Comparison of ENCODE assay signal across 30 mouse cellular contexts in the genomic region with DNA sequence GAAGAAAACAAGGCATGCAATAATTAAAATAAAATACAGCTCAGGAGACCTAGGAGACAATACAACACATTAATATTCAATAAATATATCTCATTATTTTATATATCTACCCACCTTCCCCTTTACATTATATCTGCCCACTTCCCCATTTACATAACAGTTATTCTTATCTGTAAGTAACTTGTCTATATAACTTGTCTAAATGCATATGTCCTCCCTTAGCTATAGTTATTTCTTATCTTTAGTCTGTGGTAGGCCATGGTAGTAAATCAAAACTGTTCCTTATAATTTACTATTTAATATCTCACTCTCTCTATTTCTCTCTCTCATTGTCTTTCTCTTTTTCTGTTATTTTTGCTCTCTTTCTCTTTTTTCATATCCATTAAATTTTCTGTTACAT.
"Had no signal": no experiment of that assay in that cellular context is flagged by ENCODE, and none has a peak within 500 bp of the region (broad histone marks: within the 10 kb centered on the region; RNA-seq: fewer than 3 reads in every experiment).

No protein-coding gene starts in this region.

- H3K27ac ChIP-seq: limb, embryonic 10.5 days; limb, embryonic 12.5 days; limb, embryonic 13.5 days; limb, embryonic 15.5 days; liver, embryonic 12.5 days; liver, embryonic 13.5 days; liver, embryonic 14.5 days; liver, embryonic 15.5 days; lung, embryonic 15.5 days; macrophage; midbrain, embryonic 10.5 days; midbrain, embryonic 12.5 days; midbrain, embryonic 13.5 days; midbrain, embryonic 15.5 days; neural tube, embryonic 12.5 days had no signal

- H3K36me3 ChIP-seq: limb, embryonic 10.5 days; limb, embryonic 12.5 days; limb, embryonic 13.5 days; limb, embryonic 15.5 days; liver, embryonic 12.5 days; liver, embryonic 13.5 days; liver, embryonic 15.5 days; lung, embryonic 15.5 days; midbrain, embryonic 10.5 days; midbrain, embryonic 12.5 days; midbrain, embryonic 13.5 days; midbrain, embryonic 15.5 days; neural tube, embryonic 12.5 days had no signal

- DNase-seq: left cerebral cortex, postnatal 4 days; liver; liver, embryonic 13.5 days; liver, postnatal 0 days; lung, adult 18-20 months; lung, adult 2 months; lung, embryonic 14.5 days; lung, postnatal 10 days; lung, postnatal 14 days; lung, postnatal 36 days; lung, postnatal 4 days; midbrain, embryonic 14.5 days had no signal

- H3K4me3 ChIP-seq: limb, embryonic 10.5 days; limb, embryonic 12.5 days; limb, embryonic 13.5 days; limb, embryonic 15.5 days; liver, embryonic 12.5 days; liver, embryonic 13.5 days; liver, embryonic 15.5 days; lung, embryonic 15.5 days; megakaryocyte, embryonic 14.5 days; midbrain, embryonic 10.5 days; midbrain, embryonic 12.5 days; midbrain, embryonic 13.5 days; midbrain, embryonic 15.5 days; myocyte; neural tube, embryonic 12.5 days had no signal

- H3K9ac ChIP-seq: limb, embryonic 12.5 days; limb, embryonic 13.5 days; limb, embryonic 15.5 days; liver, embryonic 12.5 days; liver, embryonic 13.5 days; liver, embryonic 14.5 days; liver, embryonic 15.5 days; liver, postnatal 0 days; lung, embryonic 14.5 days; lung, embryonic 15.5 days; midbrain, embryonic 12.5 days; midbrain, embryonic 13.5 days; midbrain, embryonic 15.5 days; neural tube, embryonic 12.5 days had no signal

- H3K27me3 ChIP-seq: limb, embryonic 12.5 days; limb, embryonic 13.5 days; limb, embryonic 15.5 days; liver, embryonic 12.5 days; liver, embryonic 13.5 days; liver, embryonic 15.5 days; lung, embryonic 15.5 days; megakaryocyte, embryonic 14.5 days; midbrain, embryonic 12.5 days; midbrain, embryonic 13.5 days; midbrain, embryonic 15.5 days; neural tube, embryonic 12.5 days had no signal

- ATAC-seq: liver, embryonic 12.5 days; liver, postnatal 0 days; lung, postnatal 0 days; midbrain, embryonic 13.5 days; midbrain, embryonic 15.5 days; midbrain, embryonic 16.5 days had no signal

- H3K9me3 ChIP-seq: limb, embryonic 10.5 days; limb, embryonic 12.5 days; limb, embryonic 13.5 days; limb, embryonic 15.5 days; liver, embryonic 12.5 days; liver, embryonic 13.5 days; liver, embryonic 15.5 days; lung, embryonic 15.5 days; megakaryocyte, embryonic 14.5 days; midbrain, embryonic 10.5 days; midbrain, embryonic 12.5 days; midbrain, embryonic 13.5 days; midbrain, embryonic 15.5 days; neural tube, embryonic 12.5 days had no signal

- H3K4me1 ChIP-seq: limb, embryonic 10.5 days; limb, embryonic 12.5 days; limb, embryonic 13.5 days; limb, embryonic 15.5 days; liver, embryonic 12.5 days; liver, embryonic 13.5 days; liver, embryonic 15.5 days; lung, embryonic 15.5 days; megakaryocyte, embryonic 14.5 days; midbrain, embryonic 10.5 days; midbrain, embryonic 12.5 days; midbrain, embryonic 13.5 days; midbrain, embryonic 15.5 days; neural tube, embryonic 12.5 days had no signal
